Mouse (Mus musculus) CD4-positive helper T cell, adult 2 months (primary cell): Measurements from ENCODE around the gene Phka1.
"Not testable (repeated sequence)": the region's sequence is repeated elsewhere in the genome, so short reads cannot be mapped to it uniquely, and the experiment has no call there.

Experiments
- DNase-seq: peaks from one replicate; pipeline ENCODE4 v3.0.0-alpha.2; 2012; ENCODE audit warnings: low read depth, missing footprints, low spot score

The Phka1 gene

GRCm38 (mm10) chrX:102643823-102644572 lies at the start of gene Phka1:
TSS of gene Phka1 (minus strand) at chrX:102644246.
- DNase-seq = peak; percentile 2

- DNase-seq = not testable (repeated sequence)
These were observed 45.2 kb upstream of the Phka1 start for GRCm38 (mm10) chrX:102689252-102689651.

- DNase-seq = not testable (repeated sequence)
These were observed 42.8 kb upstream of the Phka1 start, which contains the start of gene Gm3880 for GRCm38 (mm10) chrX:102686872-102687271. TSS of gene Gm3880 (minus strand) at chrX:102686972.

GRCm38 (mm10) chrX:102684706-102685105 lies 40.7 kb upstream of the Phka1 start:
- DNase-seq = not testable (repeated sequence)

- DNase-seq = no peak
These were observed 22.6 kb upstream of the Phka1 start for GRCm38 (mm10) chrX:102666641-102667040.

- no peak for DNase-seq
These were observed 16.7 kb upstream of the Phka1 start for GRCm38 (mm10) chrX:102660712-102661111.

GRCm38 (mm10) chrX:102645691-102646090 lies 1.6 kb upstream of the Phka1 start:
- DNase-seq = no peak

GRCm38 (mm10) chrX:102645146-102645545 lies 1.1 kb upstream of the Phka1 start:
- no peak for DNase-seq

- no peak for DNase-seq
These were observed 516 bp upstream of the Phka1 start for GRCm38 (mm10) chrX:102644573-102644951.

- no peak for DNase-seq
These were observed 42.8 kb downstream of the Phka1 start for GRCm38 (mm10) chrX:102601269-102601668.

- no peak for DNase-seq
These were observed 55.5 kb downstream of the Phka1 start for GRCm38 (mm10) chrX:102588560-102588959.

- DNase-seq = no peak
These were observed 72.9 kb downstream of the Phka1 start for GRCm38 (mm10) chrX:102571186-102571585.

- DNase-seq = no peak
These were observed 87.1 kb downstream of the Phka1 start for GRCm38 (mm10) chrX:102556906-102557305.

- DNase-seq = no peak
These were observed 134.8 kb downstream of the Phka1 start for GRCm38 (mm10) chrX:102509205-102509604.

- DNase-seq = peak; percentile 77
These were observed 139.2 kb downstream of the Phka1 start, which contains the start of gene Hdac8 for GRCm38 (mm10) chrX:102504644-102505481. TSS of gene Hdac8 (minus strand) at chrX:102505359.

- no peak for DNase-seq
These were observed 139.9 kb downstream of the Phka1 start for GRCm38 (mm10) chrX:102504179-102504578.

- peak; percentile 35 for DNase-seq
These were observed 149.9 kb downstream of the Phka1 start for GRCm38 (mm10) chrX:102493992-102494730.

GRCm38 (mm10) chrX:102485575-102485974 lies 158.5 kb downstream of the Phka1 start:
- no peak for DNase-seq

- no peak for DNase-seq
These were observed 164.4 kb downstream of the Phka1 start for GRCm38 (mm10) chrX:102479665-102480064.

GRCm38 (mm10) chrX:102478965-102479364 lies 165.1 kb downstream of the Phka1 start:
- peak; percentile 46 for DNase-seq

GRCm38 (mm10) chrX:102478481-102478880 lies 165.6 kb downstream of the Phka1 start:
- DNase-seq = no peak

- peak; percentile 46 for DNase-seq
These were observed 167.3 kb downstream of the Phka1 start for GRCm38 (mm10) chrX:102476784-102477183.
